ENCODE assay signal across 14 mouse cellular contexts in genomic region chr17:84167377-84167776, GRCm38 (mm10). TPM values are rescaled to one million over a fixed set of nuclear protein-coding genes. Genes with fewer than 3 reads are reported as not detected.
DNase-seq lines count a peak whose midpoint lies in the region; ATAC-seq and TF ChIP-seq lines count a peak whose summit lies in the region.
"Had no signal": no experiment of that assay in that cellular context is flagged by ENCODE, and none has a peak within 500 bp of the region (broad histone marks: within the 10 kb centered on the region; RNA-seq: fewer than 3 reads in every experiment).

No protein-coding gene starts in this region.

- TF ChIP-seq POLR2A in kidney, adult 2 months (IDR thresholded peaks at IDR 0.05; ENCODE audit: low read depth, low read length) = no peak

- H3K4me2 ChIP-seq in kidney, embryonic 14.5 days (replicated peaks; ENCODE audit: low read depth, low read length) = no peak overlapping the region
- H3K4me2 ChIP-seq: hindbrain, embryonic 14.5 days; limb, embryonic 15.5 days had no signal

- ATAC-seq in kidney, embryonic 14.5 days (ENCODE audit: low FRiP score, low TSS enrichment) = 0 out of 2 replicates have a peak, but pooled peaks have one; percentile 4
- peak; percentile 74 for ATAC-seq in neutrophil, adult 5-6 weeks (ENCODE audit: extremely low read depth, insufficient number of reproducible peaks, low FRiP score, poor library complexity, severe bottlenecking)
- no peak for ATAC-seq in CD4-positive, CD25-positive, alpha-beta regulatory T cell, adult 4 months
- ATAC-seq: forebrain, embryonic 14.5 days had no signal

- DNase-seq in kidney, adult 2 months = no peak
- DNase-seq in thymus, postnatal 36 days = peak; percentile 2 to 4
- no peak for DNase-seq in thymus, postnatal 25 days
- DNase-seq in liver = peak; percentile 38
- DNase-seq: cerebellum, adult 9-11 months had no signal

- H3K27me3 ChIP-seq in kidney, embryonic 14.5 days (ENCODE audit: control insufficient read depth, insufficient read depth, low read length) = no peaks in the 10 kb centered on the region
- H3K27me3 ChIP-seq in kidney, adult 2 months (replicated peaks; ENCODE audit: control insufficient read depth, insufficient read depth, low read length) = no peaks in the 10 kb centered on the region
- H3K27me3 ChIP-seq: limb, embryonic 15.5 days had no signal

- H3K4me3 ChIP-seq in kidney, embryonic 14.5 days (ENCODE audit: low read length) = no peak overlapping the region
- no peak overlapping the region for H3K4me3 ChIP-seq in kidney, adult 2 months (ENCODE audit: insufficient read depth, low read depth, low read length)
- H3K4me3 ChIP-seq: heart, adult 2 months; left cerebral cortex, adult 2 months; limb, embryonic 15.5 days had no signal

- WGBS in kidney, embryonic 14.5 days = 98% methylated on average over 4 of the region's 4 CpGs
- 96% methylated on average over 4 of the region's 4 CpGs for WGBS in kidney, adult 2 months

- no peak overlapping the region for H3K9ac ChIP-seq in kidney, embryonic 14.5 days (ENCODE audit: low read depth, low read length)
- H3K9ac ChIP-seq: hindbrain, embryonic 14.5 days; limb, embryonic 15.5 days had no signal

- H3K27ac ChIP-seq in kidney, embryonic 14.5 days (ENCODE audit: low read depth, low read length) = no peak overlapping the region
- H3K27ac ChIP-seq in kidney, adult 2 months (ENCODE audit: insufficient read depth, low read depth, low read length) = no peak overlapping the region
- H3K27ac ChIP-seq: heart, adult 2 months; hindbrain, embryonic 14.5 days; kidney, postnatal 0 days; left cerebral cortex, adult 2 months; limb, embryonic 15.5 days had no signal

- TF ChIP-seq CTCF in kidney, adult 2 months (conservative IDR thresholded peaks at IDR 0.05; ENCODE audit: insufficient read depth, insufficient read length, low read depth, low read length) = no peak

- no peaks in the 10 kb centered on the region for H3K9me3 ChIP-seq in kidney, embryonic 14.5 days (ENCODE audit: control insufficient read depth, low read length)
- H3K9me3 ChIP-seq: limb, embryonic 15.5 days had no signal

- H3K36me3 ChIP-seq in kidney, embryonic 14.5 days (ENCODE audit: control insufficient read depth, insufficient read depth, low read length) = no peaks in the 10 kb centered on the region
- H3K36me3 ChIP-seq in kidney, adult 2 months (ENCODE audit: control insufficient read depth, insufficient read depth, low read length) = no peaks in the 10 kb centered on the region
- H3K36me3 ChIP-seq: limb, embryonic 15.5 days had no signal

- H3K4me1 ChIP-seq in kidney, embryonic 14.5 days (ENCODE audit: control insufficient read depth, insufficient read depth, low read length) = no peaks in the 10 kb centered on the region
- no peaks in the 10 kb centered on the region for H3K4me1 ChIP-seq in kidney, adult 2 months (ENCODE audit: control insufficient read depth, insufficient read depth, low read length)

RNA-seq across cellular contexts. Expression of gene Zfp36l2, which starts 20.4 kb away (rescaled TPM):
- polyA plus RNA-seq in kidney, embryonic 14.5 days (2014; fragmentation: Nextera tagmentation; extraction: Ambion mirVana) = 22.5 and 24.3 TPM in 2 replicates
- 34.3 and 45.8 TPM in 2 replicates for polyA plus RNA-seq in kidney, adult 2 months (2012; rRNA removed)
- total RNA-seq in neutrophil, adult 5-6 weeks (2017) = 276 and 293 TPM in 2 replicates
- polyA plus RNA-seq in CD4-positive, CD25-positive, alpha-beta regulatory T cell, adult 4 months (2017; shearing (Covaris generic)) = 10 to 100 TPM; 26.9 to 79.1 TPM

Comparison
In these comparisons a context has a peak if more than half of its experiments do, and no peak if none do; other contexts are left out.
1. DNase-seq: peak in thymus, postnatal 36 days (2 of 2) and liver (single experiment); none in kidney, adult 2 months (single experiment) and thymus, postnatal 25 days (single experiment).